Mouse (Mus musculus) lung, postnatal 0 days (tissue): ENCODE results near the gene Boc.

Experiments used
- CTCF ChIP-seq: IDR thresholded peaks from 2 replicates; pipeline ENCODE4 v1.5.1; 2016; ENCODE audit warnings: antibody characterized with exemption, mild to moderate bottlenecking
- EP300 ChIP-seq: IDR thresholded peaks from 2 replicates; pipeline ENCODE4 v1.6.1; 2016; ENCODE audit warnings: antibody characterized with exemption, mild to moderate bottlenecking, control low read depth

DNA sequence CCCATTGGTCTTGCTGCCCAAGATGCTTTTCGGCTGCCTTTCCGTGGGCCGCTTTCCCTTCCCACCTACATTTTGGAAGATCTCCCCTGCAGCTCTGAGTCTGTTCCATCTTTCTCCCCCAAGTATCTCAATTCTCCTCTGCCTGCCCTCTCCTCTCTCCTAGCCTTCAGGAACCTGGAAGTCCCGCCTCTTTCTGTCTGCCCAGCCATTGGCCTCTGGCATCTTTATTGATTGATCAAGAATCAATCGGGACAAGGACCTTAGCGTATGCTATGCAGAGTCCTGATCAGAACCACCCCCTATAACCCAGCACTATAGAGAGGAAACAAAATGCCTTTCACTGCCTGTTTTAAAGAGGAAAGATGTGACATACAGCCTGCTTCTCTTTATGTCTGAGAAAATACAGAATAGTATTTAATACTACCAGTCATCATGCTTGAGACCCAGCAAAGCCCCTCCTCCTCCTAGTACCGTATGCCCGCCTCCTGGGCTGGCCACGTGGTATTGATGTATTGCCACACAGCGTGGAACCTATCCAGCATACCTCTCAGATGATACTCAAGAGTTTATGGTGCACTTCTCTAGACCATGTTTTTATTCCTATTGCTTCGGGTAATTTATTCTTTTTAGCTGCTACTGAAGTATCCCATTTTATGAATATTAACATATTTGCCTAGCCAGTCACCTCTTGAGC lies 82.9 kb downstream of the Boc start:
- no peak for TF ChIP-seq EP300
- no peak for TF ChIP-seq CTCF
